Mouse (Mus musculus) left cerebral cortex, postnatal 25 days (tissue): ENCODE measurements around the gene Sox6. TPM values are rescaled to one million over a fixed set of nuclear protein-coding genes. Genes with fewer than 3 reads are reported as not detected.

ENCODE experiments used
- DNase-seq, 2 experiments: peaks; one replicate each; pipeline ENCODE4 v3.0.0; 2022; ENCODE audit warnings: low spot score in 2 of 2, mixed read lengths in 1 of 2
- intact Hi-C: fragments of 180-260 bp; cut with DNase I; formaldehyde crosslinking; loops from one replicate; pipeline ENCODE4 v1.15.1; 2025
- total RNA-seq, 2 experiments: library from RNA; stranded (reverse); gene quantifications; 2 replicates each; pipeline ENCODE4 v1.2.3; 2021

Gene Sox6
- total RNA-seq, 2 experiments from 2014 or later: 25.7 to 33.0 TPM

DNA sequence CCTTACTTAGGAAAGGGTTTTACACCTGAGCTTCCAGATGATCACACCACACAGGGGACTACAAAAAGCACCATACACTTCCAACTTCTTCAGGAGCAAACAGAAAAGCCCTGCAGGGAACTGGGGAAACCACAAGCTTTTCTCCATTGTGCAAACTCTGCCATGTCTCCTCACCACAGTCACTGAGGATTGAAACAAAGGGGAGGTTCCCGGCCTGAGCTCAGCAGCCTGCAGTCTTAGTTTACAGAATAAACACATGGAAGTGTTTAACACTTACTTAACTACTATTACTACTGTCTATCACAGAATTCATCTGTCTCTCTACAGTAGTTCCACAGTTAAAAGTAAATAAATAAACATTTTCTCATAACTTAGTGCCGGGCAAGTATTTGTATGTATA is 498.3 kb downstream of the Sox6 start:
- intact Hi-C loops: no loop called here

DNA sequence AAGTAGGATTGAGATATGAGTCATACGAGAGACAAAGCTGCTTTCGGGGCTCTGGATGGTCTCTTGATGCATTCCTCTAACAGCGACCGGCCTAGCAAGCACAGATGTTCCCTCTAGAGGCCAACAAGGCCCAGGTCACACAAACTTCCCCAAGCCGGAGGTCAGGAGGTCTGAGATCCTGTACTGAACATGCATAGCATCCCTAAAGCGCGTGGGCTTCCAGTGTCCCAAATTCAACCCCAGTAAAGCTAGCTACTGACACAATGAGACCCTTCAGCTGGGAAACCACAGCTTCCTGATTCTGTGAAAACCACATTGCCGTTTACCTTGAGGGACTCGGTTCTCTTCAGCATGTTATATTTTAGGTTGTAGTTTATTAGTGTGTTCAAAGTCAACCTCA is 499.6 kb downstream of the Sox6 start:
- intact Hi-C loops: no loop called here
- no peak for DNase-seq

More for the DNA sequence above, 498.3 kb downstream of the Sox6 start:
- no peak for DNase-seq

DNA sequence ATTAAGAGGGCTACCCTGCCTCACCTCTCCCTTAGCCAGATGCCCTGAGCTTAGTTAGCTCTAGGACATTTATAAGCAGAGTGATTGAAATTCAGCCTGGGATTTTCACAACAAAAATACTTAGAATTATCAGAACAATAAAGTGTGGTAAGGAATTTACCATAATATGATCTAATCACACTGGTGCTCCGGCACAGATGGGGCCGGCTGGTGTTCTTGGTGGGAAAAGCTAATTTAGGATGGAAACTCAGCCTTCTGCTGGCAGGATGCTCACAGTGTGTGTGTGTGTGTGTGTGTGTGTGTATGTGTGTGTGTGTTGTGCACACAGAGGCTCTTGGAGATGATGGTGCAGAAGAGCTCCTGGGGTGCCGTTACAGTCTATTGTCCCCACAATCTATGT is 501.0 kb downstream of the Sox6 start:
- DNase-seq: no peak
- intact Hi-C loops: no loop called here

DNA sequence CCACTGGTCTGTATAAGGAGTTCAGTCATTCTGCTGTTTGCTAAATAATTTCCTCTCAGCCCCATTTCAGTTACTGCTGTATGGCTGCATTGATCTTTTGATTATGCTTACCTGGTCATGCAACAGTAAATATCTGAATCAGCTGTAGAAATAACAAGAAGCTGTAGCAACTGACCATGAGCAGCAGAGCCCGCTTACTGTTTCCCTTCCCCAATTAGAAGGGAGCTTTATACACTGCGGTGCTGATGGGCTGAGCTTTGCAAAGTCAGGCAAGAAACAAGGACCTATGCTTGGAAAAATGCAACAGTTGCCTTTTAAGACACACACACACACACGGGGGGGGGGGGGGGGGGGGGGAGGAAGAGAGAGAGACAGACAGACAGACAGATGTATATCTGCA is 502.1 kb downstream of the Sox6 start:
- intact Hi-C loops: no loop called here
- no peak for DNase-seq

DNA sequence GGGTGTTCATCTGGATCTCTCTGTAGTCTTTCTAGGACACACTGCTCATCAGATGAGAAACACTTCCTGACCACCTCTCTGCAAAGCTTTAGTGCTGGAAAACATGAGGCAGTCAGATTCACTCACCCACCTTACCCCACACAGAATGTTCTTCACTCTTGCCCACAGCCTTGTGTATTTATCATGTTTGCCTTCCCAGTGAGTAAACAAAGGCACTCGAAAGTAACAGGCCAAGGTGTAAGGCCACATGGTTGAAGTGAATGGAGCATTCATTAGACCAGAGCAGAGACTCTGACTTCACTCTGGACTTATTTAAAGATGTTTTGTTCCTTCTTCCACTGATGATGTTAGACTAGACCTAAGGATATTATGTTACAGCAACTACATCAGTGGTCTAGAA is 506.7 kb downstream of the Sox6 start:
- intact Hi-C loops: no loop called here
- DNase-seq: no peak

DNA sequence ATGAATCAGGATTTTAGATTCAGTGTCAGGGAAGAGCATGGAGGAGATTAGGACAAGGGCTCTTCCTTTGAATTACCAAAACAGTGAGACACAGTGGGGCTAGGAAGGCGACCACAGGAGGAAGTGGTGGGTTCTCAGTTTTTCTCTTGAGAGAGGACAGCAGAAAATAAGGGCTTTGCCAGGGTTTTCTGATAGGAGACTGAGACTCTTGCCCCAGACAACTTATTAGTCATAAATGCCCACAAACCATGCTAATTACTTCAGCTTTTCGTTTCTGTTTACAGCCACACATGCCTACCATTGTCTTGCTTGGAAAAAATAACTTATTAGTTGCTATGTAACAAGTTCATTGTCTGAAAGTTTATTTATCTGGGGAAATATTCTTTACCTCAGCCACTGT is 507.4 kb downstream of the Sox6 start:
- intact Hi-C loops: no loop called here
- DNase-seq: no peak

DNA sequence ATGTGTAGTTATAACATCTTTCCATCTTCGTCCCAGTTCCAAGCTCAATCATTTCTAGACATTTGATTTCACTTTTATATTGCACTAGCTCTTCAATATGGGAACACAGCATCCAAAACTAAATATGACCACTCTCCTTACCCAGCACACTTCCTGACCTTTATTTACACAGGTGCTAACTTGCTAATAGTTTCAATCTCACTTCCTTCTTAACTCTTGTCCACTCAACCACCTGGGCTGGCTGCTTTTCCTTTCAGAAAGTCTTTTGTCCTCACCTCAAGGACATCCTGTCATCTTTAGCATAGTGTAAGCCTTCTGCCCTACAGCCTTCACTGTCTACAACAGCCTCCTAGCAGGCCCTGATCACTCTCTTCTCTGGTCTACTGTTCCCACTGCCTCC is 520.9 kb downstream of the Sox6 start:
- intact Hi-C loops: no loop called here
- DNase-seq: no peak

DNA sequence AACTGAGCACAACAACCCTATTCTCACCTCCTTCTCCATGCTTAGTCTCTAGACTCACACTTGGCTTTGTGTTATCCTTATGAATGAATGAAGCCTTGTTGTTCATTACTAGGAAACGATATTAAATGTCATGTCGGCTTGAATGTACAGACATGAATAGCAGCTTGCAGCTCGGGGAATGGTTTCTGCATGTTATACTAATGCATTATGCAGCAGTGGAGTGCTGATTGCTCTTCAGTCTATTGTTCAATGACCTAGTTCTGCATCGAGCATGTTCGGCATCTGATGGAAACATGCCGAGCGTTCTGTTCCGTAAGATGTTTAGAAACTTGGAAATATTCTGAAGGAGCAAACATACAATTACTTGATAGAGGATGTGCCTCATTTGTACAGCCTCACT is 524.9 kb downstream of the Sox6 start:
- intact Hi-C loops: no loop called here

DNA sequence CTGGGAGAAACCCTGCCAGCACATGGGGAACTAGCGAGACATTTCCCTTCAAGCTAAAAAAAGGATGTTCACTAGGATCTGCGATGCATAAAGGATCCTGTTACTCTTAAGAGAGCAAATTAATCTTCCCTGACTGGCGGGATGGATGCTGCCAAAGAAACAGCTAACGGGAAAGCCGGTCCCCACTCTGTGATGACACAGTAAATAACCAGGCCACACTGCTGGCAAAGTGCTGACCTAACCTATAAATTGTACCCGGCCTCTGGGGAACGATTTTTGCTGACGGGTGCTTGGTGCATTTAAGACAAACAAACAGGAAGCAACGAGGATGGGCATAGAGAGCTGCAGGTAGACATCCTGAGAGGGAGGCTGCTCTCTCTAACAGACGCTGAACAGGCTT is 526.8 kb downstream of the Sox6 start:
- DNase-seq: no peak
- intact Hi-C loops: no loop called here

More for the DNA sequence above, 524.9 kb downstream of the Sox6 start:
- DNase-seq: no peak

DNA sequence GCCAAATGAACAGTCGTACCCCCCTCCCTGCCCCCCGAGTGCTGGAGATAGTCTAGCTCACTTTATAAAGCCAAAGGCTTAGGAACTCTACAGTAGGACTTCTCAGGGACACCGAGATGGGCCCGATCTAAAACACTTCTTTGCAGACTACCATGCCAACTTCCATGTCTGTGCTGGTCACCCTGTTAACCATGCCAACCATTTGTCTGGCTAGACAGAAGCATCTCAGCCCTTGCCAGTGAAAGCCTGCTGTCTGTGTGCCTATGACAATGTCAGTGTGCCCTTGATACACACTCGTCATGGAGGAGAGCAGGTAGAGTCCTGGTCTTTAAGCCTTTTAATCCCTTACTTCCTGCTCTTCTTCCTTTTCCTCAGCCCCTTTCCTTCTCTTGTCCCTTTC is 527.5 kb downstream of the Sox6 start:
- no peak for DNase-seq
- intact Hi-C loops: no loop called here

DNA sequence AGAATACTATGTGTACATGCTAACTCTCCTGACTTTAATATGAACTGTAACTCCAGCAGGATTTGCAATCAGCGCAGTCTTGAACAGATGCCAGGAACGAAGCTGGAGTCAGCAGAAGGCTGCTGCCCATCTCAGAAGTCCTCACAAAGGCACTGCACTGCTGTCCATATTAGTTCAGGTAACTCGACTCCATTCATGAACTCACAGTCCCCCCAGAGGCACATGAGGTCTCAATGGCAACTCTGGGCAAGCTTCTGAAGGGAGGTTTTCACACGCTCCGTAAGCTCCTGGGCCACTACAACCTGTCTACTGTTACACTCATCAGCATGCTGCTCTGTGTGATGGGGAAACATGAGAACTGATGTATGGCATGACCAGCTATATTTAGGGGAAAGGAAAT is 528.6 kb downstream of the Sox6 start:
- intact Hi-C loops: no loop called here
- no peak for DNase-seq

DNA sequence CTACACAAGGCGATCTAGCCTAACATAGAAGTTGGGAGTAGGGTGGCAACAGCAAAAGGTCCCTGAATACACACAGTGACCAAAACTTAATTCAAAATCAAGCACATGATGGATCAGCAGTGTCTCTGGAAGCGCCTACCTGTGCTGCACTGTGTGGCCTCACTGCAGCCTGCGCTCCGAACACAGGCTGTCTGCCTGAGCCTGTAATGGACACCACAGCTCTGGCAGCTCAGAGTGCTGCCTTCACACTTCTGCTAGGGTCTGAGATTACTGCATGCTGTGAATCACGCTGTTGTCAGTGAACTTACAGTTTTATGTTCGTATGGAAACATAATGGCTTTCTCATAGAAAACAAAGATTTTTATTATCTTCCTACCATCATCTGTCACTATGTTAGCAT is 532.2 kb downstream of the Sox6 start:
- intact Hi-C loops: no loop called here
- DNase-seq: no peak

DNA sequence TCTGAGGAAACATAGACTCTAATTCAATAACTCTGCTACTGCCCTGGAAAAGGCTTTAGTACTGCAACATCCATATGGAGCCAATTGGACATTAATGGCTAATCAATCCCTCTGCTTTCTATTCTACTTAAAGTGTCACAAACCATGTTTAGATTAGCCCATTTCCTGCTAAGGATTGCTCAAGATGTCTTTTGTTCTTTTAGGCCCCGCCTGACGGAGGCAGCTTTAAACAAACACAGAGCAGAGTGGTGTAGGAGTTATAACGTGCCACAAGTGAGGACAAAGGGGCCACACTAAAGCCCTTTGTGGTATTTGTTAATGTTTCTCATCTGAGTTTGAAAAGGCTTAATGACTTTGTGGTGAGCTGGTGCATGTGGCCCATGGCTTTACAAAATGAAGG is 537.1 kb downstream of the Sox6 start:
- intact Hi-C loops: no loop called here
- DNase-seq: no peak

DNA sequence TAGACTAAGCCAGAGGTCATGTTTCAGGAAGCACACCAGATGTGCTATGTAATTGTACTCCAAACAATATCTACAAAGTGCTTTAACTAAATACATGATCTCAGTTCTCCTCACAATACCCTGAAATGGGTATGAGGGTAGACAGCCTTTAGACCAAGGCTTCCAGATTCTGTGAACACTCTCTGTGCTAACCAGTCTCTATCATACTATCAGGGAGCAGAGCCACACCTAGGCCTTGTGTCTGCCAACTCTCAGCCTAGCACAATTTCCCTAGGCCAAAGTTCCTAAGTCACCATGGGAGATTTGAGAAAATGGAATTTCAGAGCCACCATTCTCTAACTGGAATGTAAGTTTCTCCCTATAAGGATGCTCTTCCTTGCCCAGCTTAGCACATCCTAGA is 537.8 kb downstream of the Sox6 start:
- intact Hi-C loops: no loop called here
- DNase-seq: no peak

DNA sequence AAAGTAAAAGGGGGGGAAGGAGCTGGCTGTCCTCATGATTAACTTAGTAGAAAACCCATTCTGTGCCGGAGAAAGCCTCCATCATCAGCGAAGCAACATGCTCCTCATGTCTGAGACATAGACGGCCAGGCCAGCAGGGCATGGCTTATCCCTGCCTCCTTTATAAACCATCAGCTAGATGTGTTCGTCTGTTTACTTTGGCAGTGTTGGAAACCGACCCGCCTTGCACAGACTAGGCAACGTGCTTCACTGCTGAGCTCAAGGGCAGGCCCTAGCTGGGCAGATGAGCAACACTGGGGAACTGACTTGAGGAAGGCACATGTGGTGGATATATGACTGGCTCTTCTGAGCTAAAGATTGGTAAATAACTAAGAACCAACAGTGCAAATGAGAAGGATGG is 538.4 kb downstream of the Sox6 start:
- intact Hi-C loops: no loop called here
- DNase-seq: no peak

DNA sequence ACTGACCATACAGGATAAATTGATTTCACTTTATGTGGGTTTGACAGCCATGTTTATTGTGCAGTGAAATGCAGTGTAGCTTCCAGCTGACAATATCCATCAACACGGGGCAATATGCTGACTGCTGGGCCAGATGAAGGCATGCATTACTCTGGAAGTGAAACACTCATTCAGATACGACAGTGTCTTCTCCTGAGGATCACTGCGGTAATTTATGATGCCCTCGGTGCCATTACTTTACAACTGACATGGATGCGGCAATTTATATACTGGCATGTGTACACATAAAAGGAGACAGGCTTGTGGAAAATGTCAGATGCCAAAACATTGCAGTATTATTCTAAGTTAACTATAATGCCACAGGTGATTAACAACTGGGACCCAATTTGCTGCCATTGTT is 546.9 kb downstream of the Sox6 start:
- intact Hi-C loops: no loop called here
- DNase-seq: no peak

DNA sequence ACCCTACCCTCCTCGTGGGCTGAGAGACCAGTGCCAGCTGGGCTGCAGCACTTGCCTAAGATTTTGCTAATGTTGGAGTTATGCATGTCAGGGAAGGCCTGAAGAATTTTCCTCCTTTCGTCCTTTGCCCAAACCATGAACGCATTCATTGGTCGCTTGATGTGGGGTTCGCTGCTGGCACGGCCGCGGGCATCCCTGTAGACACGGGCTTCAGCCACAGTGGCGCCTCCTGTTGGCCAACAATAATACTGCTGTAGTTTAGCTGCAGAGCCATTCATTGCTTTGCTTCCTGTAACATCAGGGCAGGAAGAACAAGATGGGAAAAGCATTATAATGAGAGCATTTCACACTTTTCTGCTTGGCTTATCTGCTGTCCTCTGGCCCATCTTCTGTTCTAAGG is 549.0 kb downstream of the Sox6 start:
- DNase-seq: no peak
- intact Hi-C loops: no loop called here

DNA sequence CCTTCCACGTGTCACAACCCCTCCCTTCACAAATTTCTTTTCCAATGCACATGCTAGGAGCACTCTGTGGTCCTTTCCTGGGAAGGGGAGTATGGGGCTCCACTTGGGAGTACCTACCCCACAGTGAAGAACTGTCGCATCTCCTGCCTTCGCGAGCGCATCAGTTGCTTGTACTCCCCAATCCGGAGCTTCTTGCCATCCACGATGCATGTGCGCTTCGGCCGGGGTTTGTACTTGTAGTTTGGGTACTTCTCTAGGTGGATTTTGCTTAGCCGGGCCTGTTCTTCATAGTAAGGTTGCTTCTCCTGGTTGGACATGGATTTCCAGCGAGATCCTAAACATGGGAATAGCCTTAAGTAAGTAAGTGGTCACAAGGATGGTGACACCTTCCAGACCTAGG is 552.2 kb downstream of the Sox6 start:
- intact Hi-C loops: no loop called here
- no peak for DNase-seq

DNA sequence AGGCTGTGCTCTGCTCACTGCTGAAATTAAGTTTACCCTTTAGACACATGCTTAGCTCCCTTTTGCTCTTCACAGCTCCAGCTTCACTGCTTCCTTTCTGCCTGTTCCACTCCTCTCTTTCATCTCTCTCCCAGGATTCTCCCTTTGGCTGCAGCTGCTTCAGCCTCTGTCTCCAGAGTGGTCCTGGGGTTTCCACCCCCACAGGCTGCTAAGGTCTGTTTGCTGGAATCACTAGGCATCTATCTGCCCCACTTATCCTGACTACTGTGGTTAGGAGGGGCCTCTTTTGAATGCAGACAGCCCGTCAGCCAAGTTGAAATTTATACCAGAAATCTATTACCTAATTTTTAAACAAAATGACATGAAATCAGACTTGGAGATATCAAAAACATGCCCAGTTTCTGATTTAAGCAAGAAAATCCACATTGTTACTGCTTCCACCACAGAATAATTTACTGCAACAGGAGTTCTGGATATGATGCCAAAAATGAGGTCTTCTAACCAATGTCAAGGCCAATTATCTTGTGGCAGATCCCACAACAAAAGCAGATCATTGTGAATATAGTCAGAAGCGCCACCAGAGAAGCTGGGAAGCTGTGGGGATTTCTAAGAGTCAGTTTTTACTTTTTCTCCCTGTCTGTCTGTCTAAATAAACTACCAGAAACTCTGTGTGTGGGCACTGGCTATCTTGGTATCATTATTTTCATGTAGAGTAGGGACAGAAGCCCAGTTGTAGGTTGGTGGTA is 552.8 kb downstream of the Sox6 start:
- no peak for DNase-seq
- intact Hi-C loops: no loop called here

DNA sequence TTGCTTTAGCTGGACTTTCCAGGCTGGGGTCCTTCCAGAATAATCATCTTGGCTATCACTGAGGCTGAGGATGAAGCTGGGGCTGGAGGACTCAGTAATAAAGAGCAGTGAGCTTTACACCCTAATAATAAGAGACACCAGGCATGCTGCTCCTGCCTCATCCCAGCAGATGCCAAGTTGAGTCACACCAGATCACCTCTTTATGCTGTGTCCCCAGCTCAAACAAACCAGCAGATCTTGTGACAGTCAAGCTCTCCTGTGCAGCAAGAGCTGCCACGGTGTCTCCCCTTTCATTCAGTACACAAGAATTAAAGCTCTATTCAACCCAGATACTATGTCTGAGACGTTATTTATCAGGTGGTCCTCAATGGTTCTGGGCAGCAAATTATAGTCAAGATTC is 560.8 kb downstream of the Sox6 start:
- intact Hi-C loops: no loop called here
- DNase-seq: no peak

DNA sequence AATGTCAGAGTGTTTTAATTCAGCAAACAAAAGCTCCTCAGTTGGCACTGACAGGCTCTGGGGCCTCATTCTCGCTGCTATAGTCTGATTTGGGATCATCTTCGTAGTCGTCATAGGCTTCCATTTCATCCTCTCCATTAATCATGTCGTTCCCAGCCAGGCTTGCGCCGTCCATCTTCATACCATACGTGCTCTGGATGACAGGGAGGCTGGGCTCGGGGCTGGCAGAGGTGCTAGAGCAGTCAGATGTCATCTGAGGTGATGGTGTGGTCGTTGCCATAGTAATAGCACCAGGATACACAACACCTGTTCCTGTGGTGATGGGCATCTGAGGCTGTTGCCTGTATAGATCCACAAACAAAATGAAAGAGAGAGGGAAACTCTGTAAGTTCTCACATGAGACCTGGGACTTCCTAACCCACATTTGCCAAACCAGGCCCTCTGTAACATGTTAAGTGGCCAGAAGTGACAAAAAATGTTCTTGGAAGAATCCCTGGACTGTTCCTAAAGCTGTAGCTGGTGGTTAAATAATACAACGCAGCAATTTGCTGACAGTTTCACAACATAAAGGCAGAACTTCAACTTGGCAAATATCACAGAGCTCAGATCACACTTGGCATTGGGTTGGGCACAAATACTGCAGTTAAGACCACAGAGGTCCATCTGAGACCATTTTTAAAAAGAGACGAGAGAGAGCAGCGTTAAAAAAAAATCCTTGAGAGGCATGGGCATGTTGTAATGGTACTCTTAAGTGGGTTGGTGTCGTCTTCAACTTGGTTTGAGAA is 561.5 kb downstream of the Sox6 start:
- DNase-seq: no peak
- intact Hi-C loops: no loop called here
